Mouse (Mus musculus) stomach, embryonic 16.5 days (tissue): ENCODE results near the gene Rdh9. TPM values are rescaled to one million over a fixed set of nuclear protein-coding genes. Genes with fewer than 3 reads are reported as not detected.
"Not testable (repeated sequence)": the region's sequence is repeated elsewhere in the genome, so short reads cannot be mapped to it uniquely, and the experiment has no call there.

Source experiments
- ATAC-seq: fragments of 200-750 bp; cut with Nextera tagmentation; 2 replicates; pipeline ENCODE4 v1.8.0; 2017; ENCODE audit warnings: moderate number of reproducible peaks, moderate TSS enrichment; ENCODE audit not compliant: insufficient read depth, low FRiP score
- H3K27ac ChIP-seq: fragments of 300-500 bp; sonication (generic); 2 replicates; pipeline ENCODE4 v1.5.1; 2014; ENCODE audit warnings: low read length
- H3K27me3 ChIP-seq: fragments of 300-500 bp; sonication (generic); 2 replicates; pipeline ENCODE4 v1.6.1; 2014; ENCODE audit warnings: low read length, control low read depth, mixed read lengths; ENCODE audit not compliant: control insufficient read depth, insufficient read depth
- H3K36me3 ChIP-seq: fragments of 300-500 bp; sonication (generic); 2 replicates; pipeline ENCODE4 v1.6.1; 2014; ENCODE audit warnings: low read length; ENCODE audit not compliant: control insufficient read depth, insufficient read depth
- H3K4me1 ChIP-seq: fragments of 300-500 bp; sonication (generic); 2 replicates; pipeline ENCODE4 v1.6.1; 2014; ENCODE audit warnings: low read length, control low read depth, mixed read lengths; ENCODE audit not compliant: control insufficient read depth, insufficient read depth
- H3K4me2 ChIP-seq: fragments of 300-500 bp; sonication (generic); 2 replicates; pipeline ENCODE4 v1.6.1; 2014; ENCODE audit warnings: low read depth, low read length, mixed read lengths
- H3K4me3 ChIP-seq: fragments of 300-500 bp; sonication (generic); replicated peaks from 2 replicates; pipeline ENCODE4 v1.5.1; 2014; ENCODE audit warnings: mild to moderate bottlenecking, low read length
- H3K9ac ChIP-seq: fragments of 300-500 bp; sonication (generic); 2 replicates; pipeline ENCODE4 v1.6.1; 2014; ENCODE audit warnings: low read length
- H3K9me3 ChIP-seq: fragments of 300-500 bp; sonication (generic); replicated peaks from 2 replicates; pipeline ENCODE4 v1.6.1; 2016; ENCODE audit warnings: low read length, control low read depth; ENCODE audit not compliant: control insufficient read depth
- WGBS: fragments of 180-500 bp; shearing (Covaris S2); extraction: QIAGEN DNeasy Blood & Tissue Kit; methylation state at CpG from one replicate; pipeline ENCODE4 v1.1.7; 2014; 5-methylcytosine and 5-hydroxymethylcytosine counted together
- polyA plus RNA-seq: library from polyadenylated mRNA; unstranded; fragments of >200 nt; fragmentation: Nextera tagmentation; extraction: Ambion mirVana; gene quantifications from 2 replicates; pipeline ENCODE4 v1.2.1, GENCODE M21; 2015

The Rdh9 gene
- polyA plus RNA-seq, 1 experiment from 2014 or later, result 0.06 TPM

DNA sequence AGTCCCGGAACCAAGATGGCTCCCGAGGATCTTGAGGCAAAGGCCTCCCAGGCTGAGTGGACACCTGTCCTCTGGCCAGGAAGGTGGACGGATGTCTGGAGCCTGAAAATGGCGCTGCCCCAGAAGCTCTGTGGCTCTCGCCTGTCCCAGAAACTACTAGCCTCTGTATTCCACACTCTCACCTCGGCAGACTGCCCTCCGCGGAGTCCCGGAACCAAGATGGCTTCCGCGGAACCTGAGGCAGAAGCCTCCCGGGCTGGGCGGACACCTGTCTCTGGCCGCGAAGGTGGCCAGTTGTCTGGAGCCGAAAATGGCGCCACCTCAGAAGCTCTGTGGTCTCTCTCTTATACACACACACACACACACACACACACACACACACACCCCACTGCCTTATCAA, 6.1 kb downstream of the Rdh9 start:
- H3K4me2 ChIP-seq, H3K36me3 ChIP-seq, H3K4me1 ChIP-seq, H3K4me3 ChIP-seq, H3K27me3 ChIP-seq, ATAC-seq, H3K27ac ChIP-seq, H3K9ac ChIP-seq, H3K9me3 ChIP-seq: not testable (repeated sequence)
- 94% methylated on average over 17 of the region's 17 CpGs for WGBS

DNA sequence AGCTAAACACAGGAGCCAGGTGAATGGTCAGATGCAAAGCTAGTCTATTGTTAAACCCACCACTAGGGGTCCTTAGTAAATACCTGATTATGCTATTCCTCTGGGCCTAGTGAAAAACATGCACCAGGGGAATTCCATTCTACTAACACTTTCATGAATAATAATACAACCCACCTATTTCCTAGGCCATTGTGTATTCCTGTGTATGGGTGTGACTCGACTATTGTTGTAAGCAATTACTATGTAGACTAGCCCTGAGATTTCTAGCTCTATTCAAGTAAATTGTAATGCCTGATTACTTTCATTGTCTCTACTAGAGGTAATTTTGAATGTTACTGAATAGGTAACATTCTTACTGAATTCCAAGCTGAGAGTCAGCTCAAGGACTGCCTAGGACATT, 9.2 kb downstream of the Rdh9 start:
- ATAC-seq, H3K4me2 ChIP-seq, H3K4me3 ChIP-seq, H3K27me3 ChIP-seq, H3K9me3 ChIP-seq, H3K4me1 ChIP-seq, H3K9ac ChIP-seq, H3K27ac ChIP-seq, H3K36me3 ChIP-seq: not testable (repeated sequence)
- WGBS, result 78% methylated on average over 1 of the region's 1 CpGs

DNA sequence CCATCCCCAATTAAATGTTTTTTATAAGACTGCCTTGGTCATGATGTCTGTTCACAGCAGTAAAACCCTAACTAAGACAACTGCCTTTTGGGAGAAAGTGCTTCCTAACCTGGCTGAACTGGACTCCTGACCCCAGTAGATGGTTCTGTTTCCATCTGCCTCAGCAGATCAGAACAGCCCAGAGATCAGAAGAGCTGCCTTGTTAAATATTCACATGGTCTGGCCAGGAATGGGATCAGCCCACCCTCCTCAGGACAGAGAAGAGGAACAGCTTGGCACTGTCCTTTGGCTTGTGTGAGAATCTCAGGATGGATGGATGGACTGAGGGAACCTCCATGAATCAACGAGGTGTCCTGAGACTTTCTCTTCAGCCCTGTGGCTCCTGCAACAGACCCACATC, 23.1 kb downstream of the Rdh9 start:
- Histone ChIP-seq H3K36me3 (no peaks in the 10 kb centered on the region), H3K4me3 (no peak overlapping the region), H3K9me3 (0 out of 2 replicates have a peak, but pooled peaks cover 3% of the 10 kb centered on the region), H3K4me1 (no peaks in the 10 kb centered on the region), H3K9ac (no peak overlapping the region), H3K27me3 (no peaks in the 10 kb centered on the region), H3K27ac (no peak overlapping the region), H3K4me2 (no peak overlapping the region)
- WGBS, result 67% methylated on average over 1 of the region's 1 CpGs
- no peak for ATAC-seq

DNA sequence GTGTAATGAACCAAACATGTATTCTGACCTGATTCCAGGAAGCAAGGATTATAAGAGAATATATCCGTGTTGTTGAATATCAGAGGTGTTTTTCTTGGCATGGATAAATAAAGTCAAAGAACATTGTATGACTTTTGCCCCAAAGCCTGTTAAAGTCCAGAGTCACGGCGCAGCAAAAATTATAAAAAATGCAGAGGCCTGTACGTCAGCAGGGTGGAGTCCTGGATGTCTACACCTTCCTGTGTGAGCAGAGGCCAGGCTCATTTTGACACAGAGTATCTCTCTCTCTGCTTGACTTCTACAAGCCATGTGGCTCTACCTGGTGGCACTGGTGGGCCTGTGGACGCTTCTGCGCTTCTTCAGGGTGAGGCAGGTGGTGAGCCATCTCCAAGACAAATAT, 24.7 kb downstream of the Rdh9 start, which contains the start of gene Rdh16:
TSS of gene Rdh16 (plus strand) at position 262 of the 400 bp plus-strand sequence.
- Histone ChIP-seq H3K9me3 (0 out of 2 replicates have a peak, but pooled peaks cover 3% of the 10 kb centered on the region), H3K27me3 (no peaks in the 10 kb centered on the region), H3K27ac (no peak within 1 kb of the TSS), H3K4me1 (no peaks in the 10 kb centered on the region), H3K9ac (no peak within 1 kb of the TSS), H3K36me3 (no peaks in the 10 kb centered on the region), H3K4me3 (no peak within 1 kb of the TSS), H3K4me2 (no peak within 1 kb of the TSS)
- WGBS, result 84% methylated on average over 6 of the region's 6 CpGs
- ATAC-seq, result no peak

DNA sequence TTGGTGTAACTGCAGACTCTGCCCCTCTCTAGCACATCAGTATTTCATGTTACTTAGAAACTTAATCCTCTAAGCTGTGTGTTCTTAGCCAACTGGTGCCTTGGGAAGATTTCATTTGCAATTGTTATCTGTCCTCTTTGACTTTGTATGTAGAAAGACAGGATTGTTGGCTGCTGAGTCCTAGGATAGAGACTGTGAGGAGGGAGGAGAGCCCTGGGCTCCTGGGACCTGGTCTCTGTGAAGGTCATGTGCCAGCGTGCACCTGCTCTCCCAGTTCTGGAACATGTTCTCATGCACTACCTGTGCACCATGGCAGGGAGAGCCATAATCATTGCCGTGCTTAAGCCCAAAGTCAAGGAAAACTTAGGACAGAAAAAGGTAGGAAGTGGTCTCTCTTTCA, 25.4 kb downstream of the Rdh9 start:
- Histone ChIP-seq H3K4me2 (no peak overlapping the region), H3K9me3 (0 out of 2 replicates have a peak, but pooled peaks cover 1% of the 10 kb centered on the region), H3K9ac (no peak overlapping the region), H3K27me3 (no peaks in the 10 kb centered on the region), H3K36me3 (no peaks in the 10 kb centered on the region), H3K27ac (no peak overlapping the region), H3K4me3 (no peak overlapping the region), H3K4me1 (no peaks in the 10 kb centered on the region)
- ATAC-seq, result no peak
- 65% methylated on average over 2 of the region's 2 CpGs for WGBS

DNA sequence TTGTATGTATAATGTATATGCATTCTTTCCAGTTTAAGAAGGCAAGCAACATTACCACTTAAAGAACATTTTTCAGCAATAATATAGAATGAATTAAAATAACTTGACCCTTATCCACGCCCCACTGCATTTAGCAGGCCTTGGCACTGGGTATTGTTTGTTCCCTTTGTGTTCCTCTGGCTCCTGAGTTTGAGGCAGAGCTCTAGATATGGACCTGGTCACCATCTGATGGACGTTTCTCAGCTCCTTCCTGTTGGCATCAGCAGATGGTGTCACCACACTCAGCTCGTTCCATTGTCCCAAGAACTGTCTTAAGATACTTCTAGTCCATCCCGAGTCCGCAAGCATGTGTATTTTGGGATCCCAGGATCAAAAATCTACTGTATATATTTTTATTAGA, 26.1 kb downstream of the Rdh9 start:
- Histone ChIP-seq H3K4me3 (no peak overlapping the region), H3K27ac (no peak overlapping the region), H3K4me1 (no peaks in the 10 kb centered on the region), H3K4me2 (no peak overlapping the region), H3K9me3 (no peaks in the 10 kb centered on the region), H3K36me3 (no peaks in the 10 kb centered on the region), H3K27me3 (no peaks in the 10 kb centered on the region), H3K9ac (no peak overlapping the region)
- ATAC-seq, result no peak
- 77% methylated on average over 5 of the region's 5 CpGs for WGBS

DNA sequence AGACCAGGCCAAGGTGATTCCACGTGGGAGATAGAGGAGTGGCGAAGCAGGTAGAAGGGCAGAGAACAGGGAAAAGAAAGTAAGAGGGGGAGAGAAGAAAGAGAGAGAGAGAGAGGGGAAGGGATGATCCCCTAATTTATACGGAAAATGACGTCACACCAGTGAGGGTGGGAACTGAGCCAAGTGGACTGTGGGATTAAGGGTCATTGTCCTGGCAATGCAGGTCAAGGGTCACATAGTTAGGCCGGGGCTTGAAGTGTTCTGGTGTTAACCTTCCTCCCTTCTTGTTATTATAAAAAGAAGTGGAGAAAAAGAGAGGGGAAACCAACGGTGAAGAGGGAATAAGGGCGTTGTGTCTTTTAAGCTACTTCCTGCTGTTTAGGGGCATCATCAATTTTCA, 28.2 kb downstream of the Rdh9 start:
- ATAC-seq, result no peak
- 61% methylated on average over 7 of the region's 7 CpGs for WGBS
- Histone ChIP-seq H3K27ac (no peak overlapping the region), H3K4me3 (no peak overlapping the region), H3K4me2 (no peak overlapping the region), H3K9ac (no peak overlapping the region), H3K36me3 (no peaks in the 10 kb centered on the region), H3K9me3 (no peaks in the 10 kb centered on the region), H3K4me1 (no peaks in the 10 kb centered on the region), H3K27me3 (no peaks in the 10 kb centered on the region)

DNA sequence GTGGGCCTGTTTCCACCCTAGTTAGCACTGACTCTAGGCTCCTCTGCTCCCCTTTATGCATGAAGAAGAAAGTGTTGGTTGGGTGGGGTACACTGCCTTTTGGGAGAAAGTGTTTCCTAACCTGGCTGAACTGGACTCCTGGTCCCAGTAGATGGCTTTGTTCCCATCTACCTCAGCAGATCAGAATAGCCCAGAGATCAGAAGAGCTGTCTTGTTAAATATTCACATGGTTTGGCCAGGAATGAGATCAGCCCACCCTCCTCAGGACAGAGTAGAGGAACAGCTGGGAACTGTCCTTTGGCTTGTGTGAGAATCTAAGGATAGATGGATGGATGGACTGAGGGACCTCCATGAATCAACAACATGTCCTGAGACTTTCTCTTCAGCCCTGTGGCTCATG, 39.7 kb downstream of the Rdh9 start:
- no peak for ATAC-seq
- Histone ChIP-seq H3K4me1 (no peaks in the 10 kb centered on the region), H3K27ac (no peak overlapping the region), H3K9ac (no peak overlapping the region), H3K4me3 (no peak overlapping the region), H3K4me2 (no peak overlapping the region), H3K27me3 (no peaks in the 10 kb centered on the region), H3K9me3 (no peaks in the 10 kb centered on the region), H3K36me3 (no peaks in the 10 kb centered on the region)

DNA sequence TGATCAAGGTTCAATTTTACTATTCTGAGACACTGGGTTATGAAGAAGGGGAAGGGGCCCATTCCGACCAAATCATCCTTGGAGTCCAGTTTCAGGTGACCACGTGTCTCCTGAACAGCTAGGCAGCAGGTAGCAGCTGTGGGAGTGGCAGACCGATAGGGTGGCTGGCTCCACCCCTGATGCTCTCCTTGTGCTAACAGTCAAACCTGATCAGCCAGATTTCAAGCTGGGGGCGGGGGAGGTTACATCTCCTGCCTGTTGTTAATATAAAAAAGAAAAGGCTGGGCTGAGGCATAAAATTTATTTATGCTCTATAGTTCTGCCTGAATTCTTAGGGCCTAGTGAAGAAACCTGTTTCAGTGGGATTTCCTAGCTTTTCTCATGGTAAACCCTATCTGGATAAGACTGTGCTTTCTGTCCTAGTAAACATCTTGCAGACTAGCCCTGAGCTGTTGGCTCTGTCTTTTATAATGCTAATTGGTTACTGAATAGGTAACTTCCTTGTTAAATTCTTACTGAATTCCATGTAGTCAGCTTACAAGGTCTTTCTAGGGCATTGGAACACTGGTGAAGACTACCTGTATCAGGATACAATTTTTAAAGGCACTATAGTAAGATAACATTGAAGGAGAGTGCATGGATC, 41.2 kb downstream of the Rdh9 start:
- not testable (repeated sequence) for H3K4me2 ChIP-seq, H3K9me3 ChIP-seq, H3K4me1 ChIP-seq, ATAC-seq, H3K4me3 ChIP-seq, H3K36me3 ChIP-seq, H3K9ac ChIP-seq, H3K27ac ChIP-seq, H3K27me3 ChIP-seq
- WGBS, result 59% methylated on average over 4 of the region's 4 CpGs
